Mouse (Mus musculus) lung, postnatal 0 days (tissue): ENCODE results near the gene Pde3a.

ENCODE experiments used
- CTCF ChIP-seq: IDR thresholded peaks from 2 replicates; pipeline ENCODE4 v1.5.1; 2016; ENCODE audit warnings: antibody characterized with exemption, mild to moderate bottlenecking
- EP300 ChIP-seq: IDR thresholded peaks from 2 replicates; pipeline ENCODE4 v1.6.1; 2016; ENCODE audit warnings: antibody characterized with exemption, mild to moderate bottlenecking, control low read depth

DNA sequence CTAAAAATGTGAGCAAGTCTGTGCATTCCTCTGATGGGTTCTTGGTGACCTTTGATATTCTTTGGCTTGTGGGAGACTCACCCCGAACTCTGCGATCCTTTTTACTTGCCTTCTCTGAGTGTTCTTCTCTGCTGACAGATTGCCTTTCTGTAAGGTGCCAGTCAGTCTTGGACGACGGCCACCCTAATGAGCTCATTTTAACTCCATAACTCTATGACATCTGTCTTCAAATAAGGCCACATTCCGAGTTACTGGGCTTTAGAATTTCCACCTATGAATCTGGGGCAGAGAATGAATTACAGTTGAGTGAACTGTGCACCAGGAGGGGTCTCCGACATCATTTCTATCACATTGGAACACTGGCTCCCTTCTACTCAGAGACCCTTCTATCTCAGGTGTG, 176.0 kb downstream of the Pde3a start:
- TF ChIP-seq CTCF, result no peak
- no peak for TF ChIP-seq EP300
